Mouse (Mus musculus): ENCODE results near the gene Tssk2. TPM values are rescaled to one million over a fixed set of nuclear protein-coding genes. Genes with fewer than 3 reads are reported as not detected.

Tssk2 gene
- polyA plus RNA-seq, 1 experiment from 2014 or later: not detected

DNA sequence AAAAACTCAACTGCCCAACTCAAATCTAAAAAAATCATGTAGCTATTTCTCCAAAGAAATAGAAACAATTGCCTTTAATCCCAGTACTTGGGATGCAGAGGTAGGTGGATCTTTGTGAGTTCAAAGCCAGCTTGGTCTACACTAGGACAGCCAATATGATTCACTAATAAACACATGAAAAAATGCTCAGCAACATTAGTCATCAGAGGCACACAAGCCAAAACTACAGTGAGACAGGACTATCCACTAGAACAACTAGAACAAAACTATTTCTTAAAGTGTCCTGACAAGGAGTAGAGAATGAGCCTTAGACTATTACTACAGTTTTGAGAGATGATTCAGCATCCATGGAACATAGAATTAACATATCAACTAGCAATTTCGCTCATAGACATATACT lies 22.3 kb upstream of the Tssk2 start:
- no peak overlapping the region for H3K27ac ChIP-seq
- WGBS: 95% methylated on average over 1 of the region's 1 CpGs

GRCm38 (mm10) chr16:17879571-17879970 lies 18.9 kb upstream of the Tssk2 start:
- no peak overlapping the region for H3K4me3 ChIP-seq
- H3K4me1 ChIP-seq: 0 out of 2 replicates have a peak, but pooled peaks cover 3% of the 10 kb centered on the region
- no peaks in the 10 kb centered on the region for H3K9me3 ChIP-seq
- no peaks in the 10 kb centered on the region for H3K27me3 ChIP-seq (replicated peaks)
- no peak overlapping the region for H3K4me2 ChIP-seq
- WGBS: 90% methylated on average over 4 of the region's 4 CpGs
- no peak overlapping the region for H3K9ac ChIP-seq
- no peak overlapping the region for H3K27ac ChIP-seq
- H3K36me3 ChIP-seq (replicated peaks): no peaks in the 10 kb centered on the region
- ATAC-seq (replicated peaks): no peak

More for the DNA sequence above, 22.3 kb upstream of the Tssk2 start:
- H3K4me2 ChIP-seq: no peak overlapping the region
- H3K4me1 ChIP-seq: 0 out of 2 replicates have a peak, but pooled peaks cover 3% of the 10 kb centered on the region
- H3K27me3 ChIP-seq (replicated peaks): no peaks in the 10 kb centered on the region
- peaks cover 9% of the 10 kb centered on the region; the same call in 1 of the 2 replicates for H3K36me3 ChIP-seq (replicated peaks)
- ATAC-seq (replicated peaks): no peak
- no peak overlapping the region for H3K9ac ChIP-seq
- H3K9me3 ChIP-seq: no peaks in the 10 kb centered on the region
- H3K4me3 ChIP-seq: no peak overlapping the region

- no peaks in the 10 kb centered on the region for H3K36me3 ChIP-seq (replicated peaks)
- H3K27me3 ChIP-seq (replicated peaks): no peaks in the 10 kb centered on the region
- H3K4me3 ChIP-seq: no peak overlapping the region
- no peak for ATAC-seq (replicated peaks)
- no peaks in the 10 kb centered on the region for H3K9me3 ChIP-seq
- H3K27ac ChIP-seq: no peak overlapping the region
- H3K9ac ChIP-seq: no peak overlapping the region
- H3K4me2 ChIP-seq: no peak overlapping the region
- peaks cover 13% of the 10 kb centered on the region for H3K4me1 ChIP-seq
These were observed 16.2 kb upstream of the Tssk2 start for GRCm38 (mm10) chr16:17882196-17882595.

- ATAC-seq (replicated peaks): no peak
- Histone ChIP-seq H3K27ac (no peak overlapping the region), H3K9ac (no peak overlapping the region), H3K36me3 (replicated peaks) (no peaks in the 10 kb centered on the region), H3K4me1 (peaks cover 13% of the 10 kb centered on the region), H3K4me2 (no peak overlapping the region), H3K9me3 (no peaks in the 10 kb centered on the region), H3K4me3 (no peak overlapping the region), H3K27me3 (replicated peaks) (no peaks in the 10 kb centered on the region)
- WGBS: 92% methylated on average over 6 of the region's 6 CpGs
These were observed 14.3 kb upstream of the Tssk2 start for GRCm38 (mm10) chr16:17884116-17884515.

- Histone ChIP-seq H3K27me3 (replicated peaks) (no peaks in the 10 kb centered on the region), H3K27ac (no peak overlapping the region), H3K9ac (peak overlapping the region; percentile 98), H3K36me3 (replicated peaks) (no peaks in the 10 kb centered on the region), H3K4me3 (peak overlapping the region; percentile 78), H3K9me3 (no peaks in the 10 kb centered on the region), H3K4me1 (peaks cover 30% of the 10 kb centered on the region), H3K4me2 (peak overlapping the region; percentile 80)
- 85% methylated on average over 6 of the region's 6 CpGs for WGBS
- ATAC-seq (replicated peaks): no peak
These were observed 8.6 kb upstream of the Tssk2 start for GRCm38 (mm10) chr16:17889689-17890341.

DNA sequence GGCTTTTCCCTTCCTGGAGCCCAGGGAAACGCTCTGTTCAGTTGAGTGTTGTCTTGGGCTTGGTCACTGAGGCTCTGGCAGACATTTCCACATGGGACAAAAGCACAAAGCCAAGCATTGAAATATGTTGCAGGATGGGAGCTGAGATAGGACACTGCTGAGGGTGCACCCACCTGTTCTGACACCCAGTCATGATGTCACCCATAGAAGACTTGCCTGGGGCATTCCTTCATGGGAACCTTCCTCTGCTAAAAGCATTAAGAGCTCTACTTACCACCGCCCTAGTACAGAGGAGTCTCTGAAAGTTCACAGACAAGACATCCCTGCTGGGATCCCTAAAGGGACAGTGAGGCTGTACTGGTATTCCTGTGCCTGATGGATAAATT lies 8.1 kb upstream of the Tssk2 start:
- H3K4me3 ChIP-seq: peak overlapping the region; percentile 78
- 50% methylated on average over 2 of the region's 2 CpGs for WGBS
- H3K4me2 ChIP-seq: peak overlapping the region; percentile 80
- peak overlapping the region; percentile 98 for H3K9ac ChIP-seq
- H3K4me1 ChIP-seq: peaks cover 30% of the 10 kb centered on the region
- H3K36me3 ChIP-seq (replicated peaks): no peaks in the 10 kb centered on the region
- no peaks in the 10 kb centered on the region for H3K27me3 ChIP-seq (replicated peaks)
- ATAC-seq (replicated peaks): no peak
- H3K9me3 ChIP-seq: no peaks in the 10 kb centered on the region
- peak overlapping the region; percentile 97; the same call in 1 of the 2 replicates for H3K27ac ChIP-seq

- peak overlapping the region; percentile 98 for H3K9ac ChIP-seq
- peak; percentile 68 for ATAC-seq (replicated peaks)
- H3K27me3 ChIP-seq (replicated peaks): no peaks in the 10 kb centered on the region
- H3K27ac ChIP-seq: peak overlapping the region; percentile 97
- H3K4me2 ChIP-seq: peak overlapping the region; percentile 80
- no peaks in the 10 kb centered on the region for H3K9me3 ChIP-seq
- peak overlapping the region; percentile 78 for H3K4me3 ChIP-seq
- WGBS: under 1% methylated on average over 44 of the region's 44 CpGs
- peaks cover 27% of the 10 kb centered on the region for H3K4me1 ChIP-seq
- no peaks in the 10 kb centered on the region for H3K36me3 ChIP-seq (replicated peaks)
These were observed 7.4 kb upstream of the Tssk2 start for GRCm38 (mm10) chr16:17890917-17891566.

- no peaks in the 10 kb centered on the region for H3K36me3 ChIP-seq (replicated peaks)
- ATAC-seq (replicated peaks): peak; percentile 97
- under 1% methylated on average over 37 of the region's 38 CpGs for WGBS
- no peaks in the 10 kb centered on the region for H3K27me3 ChIP-seq (replicated peaks)
- H3K9ac ChIP-seq: peak within 1 kb of the TSS; percentile 98
- peaks cover 24% of the 10 kb centered on the region for H3K4me1 ChIP-seq
- peak within 1 kb of the TSS; percentile 97 for H3K27ac ChIP-seq
- H3K4me2 ChIP-seq: peak within 1 kb of the TSS; percentile 80
- no peaks in the 10 kb centered on the region for H3K9me3 ChIP-seq
- peak within 1 kb of the TSS; percentile 78 for H3K4me3 ChIP-seq
These were observed 6.9 kb upstream of the Tssk2 start, which contains the start of gene Gm20518 for GRCm38 (mm10) chr16:17891567-17891959. Gm20518 (minus strand) TSS chr16:17891671.

- Histone ChIP-seq H3K4me2 (0 out of 2 replicates have a peak overlapping the region, but pooled peaks have one; percentile 53), H3K27ac (no peak overlapping the region), H3K9ac (no peak overlapping the region), H3K27me3 (replicated peaks) (no peaks in the 10 kb centered on the region), H3K36me3 (replicated peaks) (no peaks in the 10 kb centered on the region), H3K4me1 (peaks cover 20% of the 10 kb centered on the region), H3K9me3 (no peaks in the 10 kb centered on the region), H3K4me3 (no peak overlapping the region)
- ATAC-seq (replicated peaks): no peak
- 81% methylated on average over 3 of the region's 3 CpGs for WGBS
These were observed 5.8 kb upstream of the Tssk2 start for GRCm38 (mm10) chr16:17892606-17893005.

DNA sequence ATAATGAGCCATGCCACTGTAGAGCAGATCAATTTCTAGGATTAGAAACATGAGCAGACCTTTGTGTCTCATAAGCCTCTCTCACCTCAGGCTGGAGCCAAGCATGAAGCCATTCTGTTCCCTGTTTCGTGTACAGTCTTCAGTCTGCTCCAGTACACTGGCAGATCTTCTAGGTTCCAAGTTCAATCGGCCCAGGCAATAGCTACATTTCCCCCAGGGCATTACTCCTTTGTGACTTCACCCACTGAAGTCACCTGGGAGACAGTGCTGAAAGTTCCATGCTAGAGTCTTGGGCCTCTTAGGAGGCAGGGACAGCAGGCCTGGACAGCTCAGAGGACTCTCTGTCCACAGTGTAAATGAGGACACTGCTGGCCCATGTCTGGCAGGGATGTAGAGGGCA lies 4.5 kb upstream of the Tssk2 start, which contains the start of gene Tssk1:
Tssk1 (plus strand) TSS at position 301 of the 400 bp plus-strand sequence.
- Histone ChIP-seq H3K27ac (no peak within 1 kb of the TSS), H3K9me3 (no peaks in the 10 kb centered on the region), H3K4me1 (peaks cover 20% of the 10 kb centered on the region), H3K9ac (no peak within 1 kb of the TSS), H3K4me2 (no peak within 1 kb of the TSS), H3K36me3 (replicated peaks) (peaks cover 5% of the 10 kb centered on the region; the same call in 1 of the 2 replicates), H3K27me3 (replicated peaks) (no peaks in the 10 kb centered on the region), H3K4me3 (no peak within 1 kb of the TSS)
- no peak for ATAC-seq (replicated peaks)
- 79% methylated on average over 2 of the region's 2 CpGs for WGBS

- Histone ChIP-seq H3K4me2 (no peak overlapping the region), H3K4me3 (no peak overlapping the region), H3K4me1 (peaks cover 6% of the 10 kb centered on the region), H3K27ac (no peak overlapping the region), H3K27me3 (replicated peaks) (no peaks in the 10 kb centered on the region), H3K36me3 (replicated peaks) (peaks cover 23% of the 10 kb centered on the region), H3K9ac (no peak overlapping the region), H3K9me3 (no peaks in the 10 kb centered on the region)
- no peak for ATAC-seq (replicated peaks)
These were observed 2.3 kb upstream of the Tssk2 start for GRCm38 (mm10) chr16:17896091-17896490.

GRCm38 (mm10) chr16:17911052-17911595 lies 12.7 kb downstream of the Tssk2 start, which contains the start of gene Ess2:
Ess2 (minus strand) TSS chr16:17911348.
- H3K4me1 ChIP-seq: peaks cover 24% of the 10 kb centered on the region
- peaks cover 46% of the 10 kb centered on the region for H3K27me3 ChIP-seq (replicated peaks)
- peak within 1 kb of the TSS; percentile 79 for H3K9ac ChIP-seq
- H3K4me2 ChIP-seq: peak within 1 kb of the TSS; percentile 77
- H3K36me3 ChIP-seq (replicated peaks): peaks cover 21% of the 10 kb centered on the region
- peak within 1 kb of the TSS; percentile 75 for H3K27ac ChIP-seq
- H3K9me3 ChIP-seq: no peaks in the 10 kb centered on the region
- under 1% methylated on average over 35 of the region's 35 CpGs for WGBS
- peak; percentile 94 for ATAC-seq (replicated peaks)
- peak within 1 kb of the TSS; percentile 74 for H3K4me3 ChIP-seq

Data from midbrain, embryonic 15.5 days (tissue).